Mouse (Mus musculus): ENCODE results near the gene Gm527.

Gm527 gene

DNA sequence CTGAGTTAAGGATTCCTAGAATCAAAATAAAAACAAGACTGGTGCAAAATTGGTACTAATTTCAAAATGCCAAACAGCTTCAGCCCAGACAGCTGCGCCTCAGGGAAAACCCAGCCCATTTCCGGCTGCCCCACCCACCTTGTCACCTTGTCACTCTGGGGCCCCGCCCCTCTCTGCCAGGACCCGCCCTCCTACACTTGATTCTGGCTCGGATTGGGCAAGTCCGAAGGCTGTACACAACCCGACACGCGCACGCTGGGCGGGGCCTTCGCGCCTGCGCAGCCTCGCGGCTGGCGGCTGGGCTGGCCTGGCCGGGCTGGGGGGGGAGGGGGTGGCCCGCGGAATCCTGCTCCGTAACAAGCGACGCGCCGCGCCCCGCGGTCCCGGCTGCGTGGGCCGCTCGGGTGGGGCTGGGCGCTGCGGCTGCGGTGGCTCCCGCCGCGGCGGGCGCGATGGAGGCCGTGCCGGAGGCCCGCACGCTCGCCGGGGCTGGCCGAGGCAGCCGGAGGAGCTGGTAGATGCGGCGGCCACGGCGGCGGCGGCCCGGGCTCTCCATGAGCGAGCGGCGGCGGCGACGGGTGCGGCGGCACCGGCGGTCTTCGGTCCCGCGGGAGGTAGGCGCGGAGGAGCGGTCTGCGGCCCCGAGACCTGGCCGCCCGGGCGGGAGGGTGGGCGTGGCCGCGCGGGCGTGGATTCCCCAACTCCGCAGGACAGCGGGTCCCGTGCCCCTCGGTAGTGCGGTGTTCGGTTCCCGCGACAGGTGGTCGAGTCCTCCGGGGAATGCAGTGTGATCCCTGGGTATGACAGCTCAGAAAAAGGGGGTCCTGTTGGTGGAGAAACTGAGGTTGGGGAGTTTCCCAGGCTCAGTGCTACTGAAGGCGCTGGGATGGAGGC, at the start of gene Gm527:
TSS of gene Gm527 (plus strand) at position 329 of the 894 bp plus-strand sequence.
- peak; percentile 98 for ATAC-seq (ENCODE audit: insufficient number of reproducible peaks, low FRiP score, low TSS enrichment)

DNA sequence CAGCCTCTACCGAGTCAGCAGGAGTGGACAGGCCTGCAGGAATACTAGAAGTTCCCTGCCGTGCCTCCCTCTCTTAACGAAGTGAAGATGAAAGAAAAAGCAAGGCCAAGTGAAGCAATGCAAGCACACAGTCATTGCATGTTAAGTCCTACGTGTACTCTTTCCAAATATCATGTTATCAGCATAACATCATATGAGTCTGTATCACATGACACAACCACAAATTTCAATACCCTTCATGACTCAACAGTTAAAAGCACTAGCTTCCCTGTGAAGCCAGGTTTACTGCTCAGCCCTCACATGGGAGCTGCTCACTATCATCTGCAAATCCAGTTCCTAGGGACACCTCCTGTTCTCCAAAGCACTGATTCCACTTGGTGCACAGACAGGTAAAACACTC, 46.6 kb upstream of the Gm527 start:
- ATAC-seq (ENCODE audit: insufficient number of reproducible peaks, low FRiP score, low TSS enrichment), result no peak

GRCm38 (mm10) chr12:64897060-64897730, 20.5 kb upstream of the Gm527 start:
- ATAC-seq (ENCODE audit: insufficient number of reproducible peaks, low FRiP score, low TSS enrichment), result peak; percentile 82

GRCm38 (mm10) chr12:64902506-64902905, 15.2 kb upstream of the Gm527 start:
- ATAC-seq (ENCODE audit: insufficient number of reproducible peaks, low FRiP score, low TSS enrichment), result no peak

DNA sequence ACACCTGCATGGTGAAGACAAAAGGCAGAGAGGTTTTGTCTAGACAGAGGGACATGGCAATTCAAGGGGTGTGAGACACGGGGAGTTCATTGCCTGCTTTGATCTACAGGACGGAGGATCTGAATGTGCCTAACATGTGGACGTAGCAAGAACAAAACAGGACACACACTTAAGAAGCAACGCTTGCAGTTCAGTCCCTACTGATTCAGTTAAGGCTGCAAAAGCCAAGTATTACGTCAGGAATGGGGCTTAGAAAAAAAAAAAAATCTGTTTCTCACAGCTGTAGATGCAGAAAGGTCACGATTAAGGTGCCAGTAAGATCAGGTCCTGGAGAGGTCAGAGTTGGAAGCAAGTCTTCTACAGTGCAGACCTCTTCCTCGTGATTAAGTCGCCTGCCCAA, 14.5 kb upstream of the Gm527 start:
- ATAC-seq (ENCODE audit: insufficient number of reproducible peaks, low FRiP score, low TSS enrichment), result no peak

DNA sequence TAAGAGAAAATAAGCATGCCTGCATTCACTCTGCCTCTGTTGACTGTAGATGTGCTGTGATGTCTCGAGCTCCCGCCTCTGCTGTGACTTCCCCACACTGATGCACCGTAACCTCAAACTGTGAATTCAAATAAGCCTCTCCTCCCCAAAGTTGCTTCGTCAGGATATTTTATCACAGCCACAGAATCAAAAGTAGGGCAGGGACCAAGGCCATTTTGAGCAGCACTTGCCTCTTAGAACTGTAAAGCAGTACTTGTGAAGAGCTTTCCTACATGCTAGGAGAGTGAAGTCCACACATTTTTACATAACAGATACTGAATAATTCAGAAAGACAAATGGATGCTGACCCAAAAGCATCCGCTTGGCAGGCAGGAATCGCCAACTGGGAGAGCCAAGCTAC, 4.7 kb upstream of the Gm527 start:
- ATAC-seq (ENCODE audit: insufficient number of reproducible peaks, low FRiP score, low TSS enrichment), result no peak

DNA sequence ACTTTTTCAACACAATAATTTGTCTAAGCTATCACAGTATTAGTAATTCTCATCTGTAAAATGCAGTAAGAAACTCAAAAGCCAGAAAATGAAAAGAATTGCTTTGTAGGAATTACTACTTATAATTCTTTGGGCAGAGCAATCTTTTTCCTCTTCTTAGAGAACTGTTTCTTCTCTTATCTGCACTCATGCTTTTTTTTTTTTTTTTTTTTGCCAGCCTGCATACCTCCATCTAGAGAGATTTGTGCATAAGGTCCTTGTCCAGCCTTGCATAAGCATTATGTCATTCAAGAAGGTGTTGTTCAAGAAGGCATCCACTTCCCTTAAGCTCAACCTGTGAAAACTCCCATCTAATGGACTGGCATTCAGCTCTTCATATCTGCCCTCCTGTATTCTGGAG, 971 bp upstream of the Gm527 start:
- ATAC-seq (ENCODE audit: insufficient number of reproducible peaks, low FRiP score, low TSS enrichment), result no peak

DNA sequence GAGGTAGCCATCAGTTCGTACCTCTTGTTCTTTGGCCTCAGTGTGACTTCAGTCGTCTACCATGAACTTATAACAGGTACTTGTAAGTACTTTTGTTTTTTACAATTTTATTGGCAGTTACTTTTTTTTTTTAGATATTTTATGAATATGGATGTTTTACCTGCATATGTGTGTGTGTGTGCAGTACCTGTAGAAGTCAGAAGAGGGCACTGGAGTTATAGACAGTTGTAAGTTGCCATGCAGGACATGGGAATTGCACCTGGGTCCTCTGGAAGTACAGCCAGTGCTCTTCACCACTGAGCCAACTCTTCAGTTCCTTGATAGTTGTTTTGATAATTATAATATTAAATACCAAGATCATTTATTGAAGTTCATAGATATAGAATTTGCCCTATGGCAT, 19.8 kb downstream of the Gm527 start:
- ATAC-seq (ENCODE audit: insufficient number of reproducible peaks, low FRiP score, low TSS enrichment), result no peak

DNA sequence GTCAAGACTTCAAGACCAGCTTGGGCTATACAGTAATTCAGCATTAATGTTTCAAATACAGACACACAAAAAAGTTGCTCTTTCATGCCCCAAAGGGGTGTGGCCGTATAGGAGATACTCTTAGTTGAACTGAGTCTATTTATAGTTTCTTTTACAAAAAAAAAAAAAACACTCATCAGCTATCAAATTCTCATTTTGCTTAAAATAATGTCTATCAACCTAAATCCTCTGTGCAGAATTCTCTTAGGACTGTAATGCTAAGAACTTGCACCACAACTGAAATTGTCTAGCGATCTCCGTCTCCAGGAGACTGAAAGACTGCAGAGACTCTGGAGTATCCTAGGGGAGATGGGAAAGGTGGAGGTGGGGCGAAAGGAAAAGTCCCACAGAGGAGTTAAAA, 46.9 kb downstream of the Gm527 start:
- ATAC-seq (ENCODE audit: insufficient number of reproducible peaks, low FRiP score, low TSS enrichment), result no peak

DNA sequence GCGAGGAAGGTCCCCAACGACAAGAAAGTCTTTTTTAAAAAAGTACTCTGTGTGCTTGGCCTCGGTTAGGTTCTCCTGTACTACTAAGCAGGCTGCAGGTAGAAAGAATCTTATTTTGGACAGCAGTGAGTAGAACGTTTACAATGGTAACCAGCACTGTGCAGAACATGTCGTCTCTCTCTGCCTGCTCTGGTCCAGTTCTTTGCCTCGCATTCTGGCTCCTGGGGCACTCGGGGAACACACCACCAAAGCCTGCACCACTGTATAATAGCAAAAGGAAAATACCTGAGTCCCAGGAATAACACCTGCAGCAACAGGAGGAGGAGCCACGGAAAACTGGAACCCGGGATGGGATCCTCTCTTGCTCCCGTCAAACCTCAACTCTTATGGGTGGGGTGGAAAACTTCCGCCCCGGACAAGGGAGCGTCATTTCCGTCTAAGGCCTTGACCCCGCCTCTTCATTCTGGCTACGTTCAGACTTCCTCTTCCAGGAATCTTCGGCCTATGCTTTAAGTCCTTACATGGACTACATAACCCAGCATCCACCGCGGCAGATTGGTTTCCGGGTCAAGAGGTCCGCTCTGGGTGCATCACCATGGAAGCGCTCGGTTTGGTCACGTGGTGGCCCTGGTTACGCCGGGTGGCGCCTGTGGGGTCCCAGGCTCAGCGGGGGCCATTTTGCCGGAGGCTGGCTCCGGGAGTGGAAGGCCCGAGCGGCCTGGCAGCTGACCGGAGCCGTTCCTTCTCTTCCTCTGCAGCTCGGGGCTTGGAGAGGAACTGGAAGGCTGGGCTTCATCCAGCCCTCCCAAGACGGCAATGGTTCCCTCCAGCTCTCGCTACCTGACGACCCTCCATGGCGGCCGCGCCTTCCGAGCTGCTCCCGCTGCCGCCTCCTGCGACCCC, 47.7 kb downstream of the Gm527 start, which contains the start of the genes Klhl28 and Togaram1:
TSS of gene Klhl28 (minus strand) at position 411 of the 903 bp plus-strand sequence.
TSS of gene Togaram1 (plus strand) at position 681 of the 903 bp plus-strand sequence.
- ATAC-seq (ENCODE audit: insufficient number of reproducible peaks, low FRiP score, low TSS enrichment), result peak; percentile 99

- ATAC-seq (ENCODE audit: insufficient number of reproducible peaks, low FRiP score, low TSS enrichment), result no peak; the same call in none of the 2 replicates
Measured at GRCm38 (mm10) chr12:64966101-64966631, 48.5 kb downstream of the Gm527 start.

GRCm38 (mm10) chr12:64966652-64967435, 49.1 kb downstream of the Gm527 start:
- no peak for ATAC-seq (ENCODE audit: insufficient number of reproducible peaks, low FRiP score, low TSS enrichment)

DNA sequence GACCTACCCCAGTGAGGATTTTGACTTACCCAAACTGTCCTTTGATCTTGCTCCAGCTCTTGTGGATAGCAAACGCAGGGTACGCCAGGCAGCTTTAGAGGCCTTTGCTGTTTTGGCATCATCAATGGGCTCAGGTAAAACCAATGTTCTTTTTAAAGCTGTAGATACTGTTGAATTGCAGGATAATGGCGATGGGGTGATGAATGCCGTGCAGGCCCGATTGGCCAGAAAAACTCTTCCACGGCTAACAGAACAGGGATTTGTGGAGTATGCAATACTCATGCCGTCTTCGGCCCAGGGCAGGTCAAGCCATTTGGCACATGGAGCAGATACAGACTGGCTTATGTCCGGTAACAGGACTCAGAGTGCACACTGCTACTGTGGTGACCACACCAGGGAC, 49.8 kb downstream of the Gm527 start:
- ATAC-seq (ENCODE audit: insufficient number of reproducible peaks, low FRiP score, low TSS enrichment), result no peak

DNA sequence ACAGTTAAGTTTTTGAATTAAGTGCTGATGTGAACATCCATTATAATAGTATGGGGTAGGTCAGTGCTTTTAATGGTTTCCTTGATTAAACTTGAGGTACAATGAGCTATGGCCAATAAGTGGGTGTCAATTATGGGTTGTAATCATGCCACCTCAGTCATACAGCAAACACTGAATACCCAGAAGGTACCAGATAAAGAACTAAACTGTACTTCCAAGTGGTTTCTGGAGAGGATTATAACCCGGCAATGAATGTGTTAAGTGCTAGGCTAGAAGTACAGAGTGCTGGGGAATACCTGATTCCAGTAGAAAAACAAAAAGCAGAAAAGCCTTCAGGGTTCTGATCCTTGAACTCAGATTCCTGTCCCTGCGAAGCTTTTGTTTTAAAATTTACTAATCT, 50.4 kb downstream of the Gm527 start:
- no peak for ATAC-seq (ENCODE audit: insufficient number of reproducible peaks, low FRiP score, low TSS enrichment)

- no peak for ATAC-seq (ENCODE audit: insufficient number of reproducible peaks, low FRiP score, low TSS enrichment)
Measured at GRCm38 (mm10) chr12:64971399-64971798, 53.7 kb downstream of the Gm527 start.

- no peak for ATAC-seq (ENCODE audit: insufficient number of reproducible peaks, low FRiP score, low TSS enrichment)
Measured at GRCm38 (mm10) chr12:64972063-64972462, 54.4 kb downstream of the Gm527 start.
